Mouse (Mus musculus) fibroblast of lung, adult 2 months (primary cell): ENCODE data around the gene Slc4a5.

Experiments used
- DNase-seq: peaks from one replicate; pipeline ENCODE4 v3.0.0-alpha.2; 2011; ENCODE audit warnings: low read depth

Slc4a5 gene

DNA sequence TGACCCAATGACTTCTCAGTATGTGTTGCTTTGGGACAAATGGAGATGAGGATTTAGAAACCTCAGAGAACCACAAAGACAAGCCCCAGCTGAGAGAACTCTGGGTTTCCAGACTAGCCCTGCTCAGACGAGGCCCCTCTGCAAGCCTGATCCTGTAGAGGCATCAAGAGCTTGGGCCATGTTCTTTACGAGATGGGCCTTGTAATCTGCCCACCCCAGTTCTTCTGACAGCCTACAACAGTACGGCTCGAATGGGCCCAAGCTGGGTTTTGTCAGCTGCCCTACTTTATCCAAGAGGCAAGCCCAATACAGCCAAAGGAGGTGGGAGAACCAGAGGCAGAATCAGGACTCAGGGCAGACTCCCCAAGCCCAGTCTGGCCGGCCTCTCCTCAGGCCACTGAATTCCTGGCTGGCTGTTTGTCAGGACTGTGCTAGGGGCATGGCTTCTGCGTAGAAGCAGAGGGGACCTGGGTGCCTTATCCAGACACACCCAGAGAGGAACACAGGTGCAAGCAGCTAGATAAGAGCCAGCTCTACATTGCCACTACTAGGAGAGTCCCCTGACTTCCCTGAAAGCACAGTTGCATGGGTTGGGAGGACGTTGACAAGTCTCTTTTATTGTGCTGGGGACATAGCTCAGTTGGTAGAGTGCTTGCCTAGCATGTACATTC, 132.0 kb downstream of the Slc4a5 start:
- DNase-seq = no peak

- no peak for DNase-seq
These were observed 133.2 kb downstream of the Slc4a5 start for GRCm38 (mm10) chr6:83352666-83353410.
